Mouse (Mus musculus): Measurements from ENCODE around the gene Gm3625.
"Not testable (repeated sequence)": the region's sequence is repeated elsewhere in the genome, so short reads cannot be mapped to it uniquely, and the experiment has no call there.

Gm3625 gene

DNA sequence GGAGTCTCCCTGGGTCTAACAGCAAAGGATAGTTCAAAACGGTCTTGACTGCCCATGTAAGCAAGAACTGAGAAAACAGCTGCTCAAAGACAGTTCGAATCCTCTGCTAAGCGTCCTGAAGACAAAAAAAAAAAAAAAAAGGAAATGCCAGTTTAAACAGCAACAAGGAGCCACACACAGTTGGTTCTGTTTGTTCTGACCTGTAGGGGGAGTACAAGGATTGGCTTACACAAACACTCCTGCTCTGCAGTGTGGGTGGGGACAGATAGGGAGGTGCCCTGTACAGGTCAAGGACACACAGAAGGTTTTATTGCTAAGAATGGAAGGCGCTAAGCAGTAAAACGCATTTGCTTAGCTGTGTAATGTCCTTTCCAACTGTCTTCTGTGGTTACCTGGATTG, 20.9 kb downstream of the Gm3625 start:
- CTCF ChIA-PET = interaction anchor here (0.6 to 1.2 kb wide), 16 partner anchors 16 to 894 kb away, joined by 3 to 10 read pairs (median 4); partner anchors contain the start of gene Fam228a (in 1 of the 4)
- POLR2A ChIA-PET = interaction anchor here in 2 of 4 experiments (0.6 to 1.4 kb wide), 8 partner anchors 14 to 630 kb away, joined by 3 to 5 read pairs (median 4); partner anchors contain the start of genes Gm3625 (in 1 of the 2) and Itsn2 (in 1 of the 2)

DNA sequence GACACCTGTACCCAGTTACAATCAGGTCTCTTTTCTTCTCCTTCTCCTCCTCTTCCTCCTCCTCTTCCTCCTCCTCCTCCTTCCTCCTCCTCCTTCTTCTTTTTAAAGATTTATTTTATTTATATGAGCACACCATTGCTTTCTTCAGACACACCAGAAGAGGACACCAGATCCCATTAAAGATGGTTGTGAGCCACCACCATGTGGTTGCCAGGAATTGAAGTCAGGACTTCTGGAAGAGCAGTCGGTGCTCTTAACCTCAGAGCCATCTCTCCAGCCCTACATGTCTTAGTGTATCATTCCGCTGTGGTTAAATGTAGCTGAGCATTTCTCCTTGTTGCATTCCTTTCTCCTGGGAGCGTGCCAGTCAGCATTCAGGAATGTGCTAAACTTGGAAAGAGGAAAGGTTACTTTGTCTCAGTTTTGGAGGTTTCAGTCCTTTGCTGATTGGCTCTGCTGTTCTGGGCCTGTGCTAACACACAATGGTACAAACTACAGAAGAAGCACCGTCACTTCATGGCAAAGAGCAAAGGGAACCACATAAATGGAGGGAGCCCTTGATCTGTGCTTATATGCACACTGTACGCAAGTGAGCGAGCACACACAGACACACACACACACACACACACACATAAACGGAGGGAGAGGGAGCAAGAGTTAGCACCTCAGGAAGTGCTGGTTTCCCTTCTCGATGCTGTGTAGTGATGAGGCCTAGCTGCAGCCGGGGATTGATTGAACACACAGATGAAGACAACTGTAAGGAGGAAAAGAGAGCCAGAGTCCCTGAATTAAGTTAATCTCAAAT, 34.0 kb downstream of the Gm3625 start:
- ChIA-PET CTCF (interaction anchor here in 1 of 4 experiments (0.5 kb wide), 1 partner anchor 41 kb away, joined by 3 read pairs; no protein-coding TSS in a partner anchor), POLR2A (interaction anchor here in 3 of 4 experiments (0.6 to 2.9 kb wide), 6 partner anchors 9 to 324 kb away, joined by 5 to 11 read pairs (median 6); partner anchors contain the start of genes Cenpo (in 1 of the 3) and Ptrhd1 (in 1 of the 3))

GRCm38 (mm10) chr12:4558013-4558412, 34.7 kb downstream of the Gm3625 start:
- ChIA-PET CTCF (no interaction called here), POLR2A (interaction anchor here in 2 of 4 experiments (0.8 to 2.9 kb wide), 10 partner anchors 8 to 324 kb away, joined by 3 to 11 read pairs (median 5); partner anchors contain the start of genes Cenpo (in 2 of the 2), Ptrhd1 (in 2 of the 2) and Itsn2 (in 1 of the 2))

DNA sequence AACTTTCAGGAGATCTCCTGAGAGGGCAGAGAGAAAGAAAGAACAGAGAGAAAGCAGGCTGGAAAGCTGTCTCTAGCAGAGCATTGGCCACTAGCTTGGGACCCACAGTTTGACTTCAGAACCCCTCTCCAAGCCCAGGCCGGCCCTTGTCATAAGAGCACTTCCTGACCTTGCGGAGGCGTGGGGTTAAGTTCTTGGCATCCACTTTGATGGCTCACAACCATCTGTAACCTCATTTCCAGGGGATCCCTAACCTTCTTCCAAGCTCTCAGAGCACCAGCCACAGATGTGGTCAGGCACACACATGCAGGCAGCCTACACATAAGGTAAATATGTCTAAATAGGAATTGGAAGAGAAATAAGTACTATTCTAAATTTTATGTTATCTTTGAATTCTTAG, 35.3 kb downstream of the Gm3625 start:
- ChIA-PET CTCF (interaction anchor here in 2 of 4 experiments (0.5 to 0.7 kb wide), 2 partner anchors 163 to 535 kb away, joined by 3 read pairs; no protein-coding TSS in a partner anchor), POLR2A (interaction anchor here in 2 of 4 experiments (0.8 to 2.9 kb wide), 11 partner anchors 8 to 323 kb away, joined by 3 to 11 read pairs (median 5); partner anchors contain the start of genes Cenpo (in 2 of the 2), Ptrhd1 (in 2 of the 2) and Itsn2 (in 1 of the 2))

- CTCF ChIA-PET = interaction anchor here in 1 of 4 experiments (0.7 kb wide), 1 partner anchor 535 kb away, joined by 3 read pairs; no protein-coding TSS in a partner anchor
- POLR2A ChIA-PET = interaction anchor here in 2 of 4 experiments (0.8 to 2.9 kb wide), 9 partner anchors 9 to 323 kb away, joined by 3 to 11 read pairs (median 5); partner anchors contain the start of genes Cenpo (in 2 of the 2), Ptrhd1 (in 2 of the 2) and Itsn2 (in 1 of the 2)
Measured at GRCm38 (mm10) chr12:4556891-4557290, 35.8 kb downstream of the Gm3625 start.

DNA sequence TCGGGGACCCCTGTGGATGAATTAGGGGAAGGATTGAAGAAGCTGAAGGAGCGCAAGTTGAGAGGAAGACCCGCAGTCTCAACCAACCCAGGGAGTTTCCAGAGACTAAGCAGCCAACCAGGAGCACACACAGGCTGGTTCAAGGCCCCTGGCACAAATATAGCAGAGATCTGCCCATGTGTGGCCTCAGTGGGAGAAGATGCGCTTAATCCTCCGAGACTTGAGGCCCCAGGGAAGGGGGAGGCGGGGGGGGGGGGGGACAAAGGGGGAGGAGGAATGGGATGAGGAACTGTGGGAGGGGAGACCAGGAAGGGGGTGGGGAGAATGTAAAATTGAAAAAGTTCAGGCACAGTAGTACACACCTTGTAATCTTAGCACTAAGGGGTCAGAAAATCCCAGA, 37.3 kb downstream of the Gm3625 start:
- CTCF ChIA-PET = interaction anchor here in 1 of 4 experiments (0.6 to 0.7 kb wide), 3 partner anchors 448 to 1023 kb away, joined by 3 to 4 read pairs (median 3); no protein-coding TSS in a partner anchor
- POLR2A ChIA-PET = interaction anchor here in 1 of 4 experiments (1.3 to 3.0 kb wide), 3 partner anchors 11 to 262 kb away, joined by 6 to 11 read pairs (median 8); partner anchors contain the start of gene Sf3b6

DNA sequence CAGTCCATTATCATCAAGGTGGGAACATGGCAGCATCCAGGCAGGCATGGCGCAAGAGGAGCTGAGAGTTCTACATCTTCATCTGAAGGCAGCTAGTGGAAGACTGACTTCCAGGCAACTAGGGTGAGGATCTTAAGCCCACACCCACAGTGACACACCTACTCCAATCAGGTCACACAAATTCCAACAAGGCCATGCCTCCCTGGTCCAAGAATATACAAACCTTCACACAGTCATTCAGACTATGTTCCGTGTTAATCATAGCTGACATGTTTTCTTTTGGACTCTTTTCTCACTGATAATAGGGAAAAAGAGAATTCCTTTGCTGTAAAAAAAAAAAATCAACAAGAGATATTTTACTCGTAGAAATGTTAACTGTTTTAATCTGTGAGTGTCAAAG, 39.0 kb downstream of the Gm3625 start:
- CTCF ChIA-PET = not testable (repeated sequence)
- POLR2A ChIA-PET = interaction anchor here in 3 of 4 experiments (0.6 to 3.0 kb wide), 9 partner anchors 9 to 1127 kb away, joined by 3 to 11 read pairs (median 3); partner anchors contain the start of genes Asxl2 (in 1 of the 3), Gm3625 (in 1 of the 3) and Itsn2 (in 1 of the 3)

DNA sequence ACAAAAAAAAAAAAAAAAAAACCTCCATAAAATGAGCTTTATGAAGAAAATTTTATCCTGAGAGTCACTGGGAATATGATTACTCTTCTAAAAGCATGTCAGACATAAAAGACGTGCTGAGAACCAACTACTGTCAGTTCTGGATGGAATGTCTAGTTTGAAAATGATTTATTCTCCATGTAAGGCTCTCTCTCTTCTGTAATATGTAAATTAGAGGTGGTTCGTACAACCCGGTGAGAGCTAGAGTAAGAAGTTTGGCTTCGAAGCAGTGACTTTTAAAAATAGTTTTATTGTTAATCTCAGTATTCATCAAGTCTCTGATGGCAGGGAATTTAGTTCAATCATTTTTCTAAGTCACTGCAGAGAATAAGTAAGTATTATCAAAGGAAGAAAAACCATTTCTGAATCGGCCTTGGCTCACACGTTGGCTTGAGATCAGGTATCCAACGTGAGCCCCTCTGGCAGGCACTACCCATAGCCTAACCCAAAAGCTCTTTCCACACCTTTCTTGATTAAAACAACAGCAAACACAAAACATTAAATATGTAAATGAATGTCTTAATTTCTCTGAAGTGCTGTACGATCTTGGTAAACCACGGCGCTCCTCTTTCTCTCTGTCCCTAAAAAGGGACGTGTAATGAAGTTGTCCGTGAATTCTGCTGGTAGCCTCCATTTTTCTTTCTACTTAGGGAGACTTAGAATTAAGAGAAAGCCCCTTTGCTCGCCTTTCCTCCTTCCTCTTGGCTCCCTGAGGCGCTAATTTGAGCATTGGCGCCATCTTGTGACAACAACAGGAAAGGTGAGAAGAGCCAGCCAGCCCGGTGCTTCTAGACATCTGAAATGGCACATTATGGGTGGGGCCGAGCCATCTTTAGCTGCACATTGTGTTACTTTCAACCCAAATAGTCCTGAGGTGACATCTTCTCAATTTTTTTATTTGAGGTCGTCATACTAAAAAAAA, 44.4 kb downstream of the Gm3625 start:
- ChIA-PET CTCF (interaction anchor here (0.5 to 2.2 kb wide), 20 partner anchors 8 to 622 kb away, joined by 3 to 8 read pairs (median 4); no protein-coding TSS in a partner anchor), POLR2A (interaction anchor here in 3 of 4 experiments (0.6 to 1.7 kb wide), 8 partner anchors 9 to 653 kb away, joined by 3 to 5 read pairs (median 4); partner anchors contain the start of genes Cenpo (in 1 of the 3) and Ptrhd1 (in 1 of the 3))

DNA sequence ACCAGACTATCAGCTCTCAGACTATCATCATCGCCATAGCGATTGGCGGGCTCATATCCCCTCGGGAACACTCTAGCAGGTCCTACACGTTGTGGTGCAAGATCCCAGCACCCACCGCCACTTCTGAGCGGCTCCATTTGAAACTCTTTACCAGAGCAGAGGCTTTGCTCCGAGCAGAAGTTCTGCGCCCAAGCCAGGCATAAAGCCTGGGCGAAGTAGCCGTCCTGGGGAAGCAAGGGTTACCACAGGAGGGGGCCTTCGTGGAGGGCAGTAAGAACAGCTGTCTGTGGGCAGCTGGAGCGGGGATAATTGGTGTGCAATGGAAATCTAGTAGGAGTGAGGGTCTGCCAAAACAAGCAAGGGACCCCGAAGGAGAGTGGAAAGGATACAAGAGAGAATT, 45.2 kb downstream of the Gm3625 start:
- CTCF ChIA-PET = interaction anchor here in 3 of 4 experiments (0.5 to 1.2 kb wide), 9 partner anchors 10 to 621 kb away, joined by 3 to 8 read pairs (median 3); no protein-coding TSS in a partner anchor

DNA sequence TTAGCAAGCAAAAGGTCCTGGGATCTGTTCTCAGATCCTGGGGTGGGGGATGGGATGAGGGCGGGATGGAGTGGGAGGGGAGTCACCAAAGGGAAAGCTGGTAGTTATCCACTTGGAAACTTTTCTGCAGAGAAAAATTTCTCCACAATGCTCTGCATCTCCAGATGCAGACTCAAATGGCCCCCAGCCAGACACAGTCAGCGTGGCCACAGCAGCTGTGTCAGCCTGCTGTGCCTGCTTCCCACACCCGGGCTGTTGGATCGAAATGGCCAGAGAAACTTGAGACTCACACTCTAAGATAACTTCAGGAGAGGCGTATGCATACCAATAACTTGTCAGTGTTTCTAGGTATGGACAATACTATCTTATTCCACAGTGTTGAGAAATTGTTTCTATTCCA, 46.2 kb downstream of the Gm3625 start:
- CTCF ChIA-PET = interaction anchor here in 1 of 4 experiments (0.5 kb wide), 1 partner anchor 20 kb away, joined by 3 read pairs; no protein-coding TSS in a partner anchor

More for the DNA sequence above, 45.2 kb downstream of the Gm3625 start:
- POLR2A ChIA-PET = interaction anchor here in 3 of 4 experiments (0.6 to 1.7 kb wide), 4 partner anchors 10 to 652 kb away, joined by 3 to 5 read pairs (median 4); no protein-coding TSS in a partner anchor

DNA sequence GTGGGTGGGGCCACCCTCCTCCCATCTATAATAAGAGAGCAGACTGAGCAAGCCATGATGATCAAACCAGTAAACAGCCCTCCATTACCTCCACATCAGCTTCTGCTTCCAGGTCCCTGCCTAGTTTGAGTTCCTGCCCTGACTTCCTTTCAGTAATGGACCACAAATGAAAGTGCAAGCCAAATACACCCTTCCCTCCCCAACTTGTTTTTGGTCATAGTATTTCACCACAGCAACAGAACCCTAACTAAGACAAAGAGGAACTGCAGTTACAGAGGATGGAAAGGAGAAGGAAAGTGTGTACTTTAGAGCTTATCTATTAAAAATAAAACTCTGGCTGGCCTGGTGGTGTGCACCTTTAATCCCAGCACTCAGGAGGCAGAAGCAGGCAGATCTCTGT, 47.3 kb downstream of the Gm3625 start:
- POLR2A ChIA-PET = interaction anchor here in 2 of 4 experiments (0.6 to 2.1 kb wide), 3 partner anchors 9 to 70 kb away, joined by 3 to 11 read pairs (median 3); no protein-coding TSS in a partner anchor
- CTCF ChIA-PET = no interaction called here

More for the DNA sequence above, 46.2 kb downstream of the Gm3625 start:
- POLR2A ChIA-PET = no interaction called here

- ChIA-PET POLR2A (interaction anchor here in 1 of 4 experiments (0.9 to 2.1 kb wide), 2 partner anchors 10 to 69 kb away, joined by 3 to 11 read pairs; no protein-coding TSS in a partner anchor), CTCF (no interaction called here)
Measured at GRCm38 (mm10) chr12:4544400-4544919, 48.3 kb downstream of the Gm3625 start.
